Mouse (Mus musculus) midbrain, embryonic 16.5 days (tissue): ENCODE measurements around the gene Pyroxd2. TPM values are rescaled to one million over a fixed set of nuclear protein-coding genes. Genes with fewer than 3 reads are reported as not detected.
"Not testable (repeated sequence)": the region's sequence is repeated elsewhere in the genome, so short reads cannot be mapped to it uniquely, and the experiment has no call there.

Source experiments
- ATAC-seq: fragments of 200-750 bp; cut with Nextera tagmentation; 2 replicates; pipeline ENCODE4 v1.8.0; 2017; ENCODE audit warnings: moderate TSS enrichment
- H3K27ac ChIP-seq: fragments of 300-500 bp; sonication (generic); 2 replicates; pipeline ENCODE4 v1.5.1; 2014; ENCODE audit warnings: mild to moderate bottlenecking, low read length, mixed read lengths
- H3K27me3 ChIP-seq: fragments of 300-500 bp; sonication (generic); 2 replicates; pipeline ENCODE4 v1.6.1; 2014; ENCODE audit warnings: low read depth, low read length, mixed read lengths; ENCODE audit not compliant: control insufficient read depth, insufficient read depth
- H3K36me3 ChIP-seq: fragments of 300-500 bp; sonication (generic); 2 replicates; pipeline ENCODE4 v1.6.1; 2014; ENCODE audit warnings: mild to moderate bottlenecking, low read length, moderate library complexity, mixed read lengths; ENCODE audit not compliant: control insufficient read depth, insufficient read depth
- H3K4me1 ChIP-seq: fragments of 300-500 bp; sonication (generic); 2 replicates; pipeline ENCODE4 v1.6.1; 2014; ENCODE audit warnings: mild to moderate bottlenecking, low read length, mixed read lengths; ENCODE audit not compliant: control insufficient read depth, insufficient read depth
- H3K4me2 ChIP-seq: fragments of 300-500 bp; sonication (generic); 2 replicates; pipeline ENCODE4 v1.6.1; 2014; ENCODE audit warnings: mild to moderate bottlenecking, low read length, mixed read lengths
- H3K4me3 ChIP-seq: fragments of 300-500 bp; sonication (generic); 2 replicates; pipeline ENCODE4 v1.5.1; 2014; ENCODE audit warnings: low read depth, mild to moderate bottlenecking, low read length, moderate library complexity, mixed read lengths
- H3K9ac ChIP-seq: fragments of 300-500 bp; sonication (generic); 2 replicates; pipeline ENCODE4 v1.6.1; 2014; ENCODE audit warnings: low read depth, low read length, mixed read lengths
- H3K9me3 ChIP-seq: fragments of 300-500 bp; sonication (generic); replicated peaks from 2 replicates; pipeline ENCODE4 v1.6.1; 2014; ENCODE audit warnings: mild to moderate bottlenecking, low read length, mixed read lengths; ENCODE audit not compliant: control insufficient read depth, poor library complexity, severe bottlenecking
- WGBS: fragments of 180-500 bp; shearing (Covaris S2); extraction: QIAGEN DNeasy Blood & Tissue Kit; methylation state at CpG from one replicate; pipeline ENCODE4 v1.1.7; 2014; 5-methylcytosine and 5-hydroxymethylcytosine counted together
- polyA plus RNA-seq: library from polyadenylated mRNA; unstranded; fragments of >200 nt; fragmentation: Nextera tagmentation; extraction: Ambion mirVana; gene quantifications from 2 replicates; pipeline ENCODE4 v1.2.1, GENCODE M21; 2015

The Pyroxd2 gene
- 2.3 and 2.8 TPM in 2 replicates for polyA plus RNA-seq

DNA sequence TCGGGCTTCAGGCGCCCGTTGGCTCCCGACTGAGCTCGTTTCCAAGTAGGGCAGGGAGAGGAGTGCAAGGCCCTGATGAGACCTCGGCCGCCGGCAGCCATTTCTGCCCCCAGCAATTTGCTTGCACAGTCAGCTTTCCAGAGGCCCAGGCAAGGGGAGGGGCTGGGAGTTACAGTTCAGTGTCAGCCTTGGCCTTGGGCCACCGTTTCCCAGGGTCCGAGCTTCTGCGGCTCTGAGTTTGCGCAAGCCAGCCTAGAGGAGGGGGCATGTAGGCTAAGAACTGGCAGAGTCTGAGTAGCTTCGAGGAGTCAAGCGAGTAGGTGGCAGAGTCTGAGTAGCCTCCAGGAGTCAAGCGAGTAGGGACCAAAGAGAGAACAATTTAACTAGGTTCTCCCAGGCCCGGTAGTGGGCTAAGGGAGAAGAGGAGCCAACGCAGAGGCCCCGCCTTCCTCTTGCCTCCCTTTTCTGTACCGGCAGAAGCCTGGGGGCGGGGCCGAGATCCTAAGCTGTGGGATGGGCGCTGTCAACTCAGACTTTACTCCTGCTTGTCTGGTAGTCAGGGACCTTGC, at the start of gene Pyroxd2:
Gene Pyroxd2, minus strand, starts transcription at position 413 of the 569 bp plus-strand sequence.
- Histone ChIP-seq H3K4me1 (peaks cover 18% of the 10 kb centered on the region), H3K9me3 (no peaks in the 10 kb centered on the region), H3K27me3 (no peaks in the 10 kb centered on the region), H3K4me3 (peak within 1 kb of the TSS; percentile 35), H3K4me2 (peak within 1 kb of the TSS; percentile 66), H3K9ac (peak within 1 kb of the TSS; percentile 66), H3K27ac (peak within 1 kb of the TSS; percentile 56), H3K36me3 (no peaks in the 10 kb centered on the region)
- 4% methylated on average over 22 of the region's 22 CpGs for WGBS
- ATAC-seq, result peak; percentile 82

DNA sequence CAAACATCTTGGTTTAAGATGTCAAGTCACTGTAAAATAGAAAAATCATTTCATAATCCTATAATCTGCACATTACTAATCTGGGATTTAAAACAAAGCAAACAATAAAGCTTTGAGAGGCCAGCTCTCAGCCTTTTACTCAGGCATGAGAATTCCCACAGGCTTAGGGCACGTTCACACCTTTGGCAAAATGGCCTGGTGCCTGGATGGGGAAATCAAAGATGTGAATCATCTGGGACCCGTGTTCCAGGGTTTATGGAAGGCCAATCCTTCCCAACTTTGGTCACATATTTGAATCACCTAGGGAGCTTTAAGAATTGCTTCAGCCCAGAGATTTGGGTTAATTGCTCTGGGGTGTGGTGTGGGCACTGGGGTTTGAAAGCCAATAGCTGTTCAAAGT, 45.3 kb upstream of the Pyroxd2 start:
- 56% methylated on average over 2 of the region's 2 CpGs for WGBS
- ATAC-seq, result no peak

DNA sequence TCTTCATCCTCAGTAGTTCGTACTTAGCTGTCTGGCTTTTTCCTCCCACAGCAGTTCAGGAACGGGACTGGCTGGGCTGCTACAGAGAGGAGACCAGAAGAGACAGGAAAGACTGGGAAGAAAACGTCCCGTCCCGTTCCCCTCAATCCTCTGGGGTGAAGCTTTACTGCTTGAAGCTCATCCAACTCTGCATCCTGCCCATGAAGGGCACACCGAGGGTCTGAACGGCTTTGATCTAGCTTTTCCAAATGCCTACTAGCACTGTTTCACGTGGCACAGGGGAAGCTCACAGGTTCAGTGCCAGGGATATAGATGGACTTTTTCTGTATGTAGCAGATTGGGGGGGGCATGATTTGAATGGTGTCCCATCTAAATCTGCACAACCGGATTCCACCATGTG, 43.2 kb upstream of the Pyroxd2 start:
- H3K27me3 ChIP-seq, result no peaks in the 10 kb centered on the region
- WGBS, result 31% methylated on average over 9 of the region's 9 CpGs
- H3K36me3 ChIP-seq, result no peaks in the 10 kb centered on the region
- H3K9me3 ChIP-seq, result no peaks in the 10 kb centered on the region
- peak overlapping the region; percentile 47; the same call in 1 of the 2 replicates for H3K4me3 ChIP-seq
- H3K4me2 ChIP-seq, result peak overlapping the region; percentile 93
- peak overlapping the region; percentile 73; the same call in 1 of the 2 replicates for H3K9ac ChIP-seq
- H3K27ac ChIP-seq, result no peak overlapping the region
- no peaks in the 10 kb centered on the region; the same call in 1 of the 2 replicates for H3K4me1 ChIP-seq
- no peak for ATAC-seq

More for the DNA sequence above, 45.3 kb upstream of the Pyroxd2 start:
- H3K27me3 ChIP-seq, result no peaks in the 10 kb centered on the region
- no peak overlapping the region for H3K27ac ChIP-seq
- no peaks in the 10 kb centered on the region for H3K36me3 ChIP-seq
- no peaks in the 10 kb centered on the region for H3K9me3 ChIP-seq
- H3K4me1 ChIP-seq, result no peaks in the 10 kb centered on the region; the same call in 1 of the 2 replicates
- no peak overlapping the region for H3K4me3 ChIP-seq
- H3K4me2 ChIP-seq, result no peak overlapping the region
- no peak overlapping the region for H3K9ac ChIP-seq

DNA sequence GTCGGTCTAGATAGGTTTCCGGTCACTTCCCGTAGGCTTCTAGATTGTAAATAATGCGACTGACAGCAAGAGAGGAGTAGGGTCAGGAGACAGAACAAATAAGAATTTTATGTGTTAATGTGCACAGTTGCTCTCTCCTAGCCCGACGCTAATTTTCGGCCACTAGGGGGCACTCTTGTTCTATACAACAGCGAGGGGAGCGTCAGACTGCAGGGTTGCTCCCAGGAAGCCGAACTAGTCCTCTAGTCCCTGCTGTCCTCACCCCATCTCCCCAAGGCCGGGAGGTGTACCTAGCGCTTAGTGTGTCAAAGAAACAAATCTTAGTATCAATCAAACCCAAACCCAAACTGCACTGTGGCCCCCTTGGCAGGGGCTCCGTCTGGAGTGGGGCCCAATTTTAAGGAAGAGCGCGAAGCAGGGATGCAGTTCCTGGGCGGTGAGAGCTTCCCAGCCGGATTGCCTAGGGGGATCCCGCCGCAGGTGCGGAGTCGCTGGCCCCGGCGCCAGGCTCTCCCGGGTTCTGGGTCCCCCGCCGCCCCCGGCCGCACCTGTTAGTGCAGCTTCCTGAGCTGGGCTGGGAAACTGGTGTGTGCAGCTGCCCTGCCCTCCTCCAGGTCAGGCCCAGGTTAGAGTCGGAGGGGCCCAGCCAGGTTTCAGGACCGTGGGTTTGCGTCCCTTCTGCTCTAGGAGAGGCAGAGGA, 42.5 kb upstream of the Pyroxd2 start:
- Histone ChIP-seq H3K36me3 (no peaks in the 10 kb centered on the region), H3K4me3 (peak overlapping the region; percentile 47), H3K27ac (no peak overlapping the region), H3K4me1 (no peaks in the 10 kb centered on the region; the same call in 1 of the 2 replicates), H3K27me3 (no peaks in the 10 kb centered on the region), H3K9ac (peak overlapping the region; percentile 73), H3K4me2 (peak overlapping the region; percentile 93), H3K9me3 (no peaks in the 10 kb centered on the region)
- peak; percentile 93 for ATAC-seq
- WGBS, result 3% methylated on average over 31 of the region's 31 CpGs

DNA sequence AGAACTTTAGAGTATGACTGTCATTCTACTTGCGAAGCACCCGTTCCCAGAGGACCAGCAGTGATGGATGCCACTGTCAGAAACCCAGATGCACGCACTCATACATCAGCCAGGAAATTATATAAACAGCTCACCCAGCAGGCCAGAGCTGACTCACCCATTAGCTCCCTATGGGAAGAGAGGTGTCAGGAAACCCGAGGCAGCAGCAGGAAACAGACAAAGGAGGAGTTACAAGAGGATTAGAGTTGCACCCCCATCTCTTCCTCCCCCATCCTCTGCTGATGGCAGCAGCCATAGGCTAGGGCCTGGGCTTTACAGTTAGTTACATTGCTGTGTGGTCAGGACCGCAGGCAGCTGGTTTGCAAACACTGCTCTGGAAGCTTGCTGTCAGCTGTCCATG, 35.7 kb upstream of the Pyroxd2 start:
- no peaks in the 10 kb centered on the region for H3K27me3 ChIP-seq
- no peak overlapping the region for H3K9ac ChIP-seq
- no peaks in the 10 kb centered on the region for H3K36me3 ChIP-seq
- H3K4me1 ChIP-seq, result peaks cover 12% of the 10 kb centered on the region
- 53% methylated on average over 5 of the region's 5 CpGs for WGBS
- H3K27ac ChIP-seq, result no peak overlapping the region
- H3K9me3 ChIP-seq, result no peaks in the 10 kb centered on the region
- no peak overlapping the region for H3K4me2 ChIP-seq
- no peak overlapping the region for H3K4me3 ChIP-seq
- no peak for ATAC-seq

DNA sequence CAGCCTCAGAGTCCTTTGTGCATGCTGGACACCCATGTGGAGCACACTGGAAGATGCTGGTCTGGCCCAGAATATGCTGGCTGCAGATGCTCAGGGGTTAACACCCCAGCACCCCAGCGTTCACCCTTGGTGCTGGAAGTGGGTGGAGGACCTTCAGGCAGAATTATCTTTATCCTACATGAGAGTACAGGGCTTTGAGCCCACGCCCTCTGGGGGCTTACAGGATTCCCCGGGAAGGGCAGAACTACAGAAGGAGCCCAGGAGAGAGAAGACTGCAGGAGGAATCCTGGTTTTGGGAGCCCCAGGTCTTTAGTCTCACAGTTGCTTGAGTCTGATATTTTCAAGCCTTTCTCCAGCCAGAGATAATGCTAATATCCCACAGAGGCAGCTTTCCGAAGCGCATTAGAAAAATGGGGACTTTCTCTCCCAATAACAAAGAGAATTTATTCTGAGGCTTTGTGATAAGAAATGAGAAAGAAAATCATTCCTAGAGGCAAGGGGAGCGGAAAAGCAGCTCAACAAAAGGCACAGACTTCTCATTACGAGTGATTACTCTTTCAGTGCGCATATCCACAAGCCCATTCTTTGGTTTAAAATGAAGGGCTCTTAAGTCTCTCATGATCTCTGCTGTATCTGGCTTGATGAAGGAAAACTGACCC, 33.1 kb upstream of the Pyroxd2 start:
- ATAC-seq, result peak; percentile 55
- peak overlapping the region; percentile 42 for H3K9ac ChIP-seq
- 17% methylated on average over 8 of the region's 8 CpGs for WGBS
- no peaks in the 10 kb centered on the region for H3K9me3 ChIP-seq
- peaks cover 12% of the 10 kb centered on the region for H3K4me1 ChIP-seq
- peak overlapping the region; percentile 79 for H3K27ac ChIP-seq
- H3K27me3 ChIP-seq, result no peaks in the 10 kb centered on the region
- no peaks in the 10 kb centered on the region for H3K36me3 ChIP-seq
- H3K4me3 ChIP-seq, result no peak overlapping the region
- H3K4me2 ChIP-seq, result peak overlapping the region; percentile 31

DNA sequence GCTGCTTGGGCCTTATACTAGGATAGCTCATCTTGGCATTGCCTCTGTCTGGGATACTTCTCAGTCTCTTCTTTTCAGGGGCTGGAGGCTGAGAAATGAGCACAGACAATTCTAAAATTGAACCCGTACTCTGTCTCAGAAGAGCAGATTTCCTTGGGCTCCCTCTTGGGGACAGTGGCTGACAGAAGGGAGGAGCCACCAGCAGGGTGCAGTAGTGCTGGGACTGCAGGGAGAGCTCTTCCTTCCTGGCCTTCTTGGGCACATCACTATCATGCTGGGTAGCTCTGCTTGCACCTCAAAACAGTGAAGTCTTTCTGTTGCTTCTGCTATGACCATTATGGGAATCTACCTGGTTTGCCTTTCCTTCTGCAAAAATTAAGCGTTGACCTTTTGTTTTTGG, 32.6 kb upstream of the Pyroxd2 start:
- Histone ChIP-seq H3K27ac (peak overlapping the region; percentile 79), H3K27me3 (no peaks in the 10 kb centered on the region), H3K4me2 (no peak overlapping the region), H3K36me3 (no peaks in the 10 kb centered on the region), H3K4me1 (peaks cover 12% of the 10 kb centered on the region), H3K9ac (no peak overlapping the region), H3K9me3 (no peaks in the 10 kb centered on the region), H3K4me3 (no peak overlapping the region)
- WGBS, result 22% methylated on average over 2 of the region's 2 CpGs
- ATAC-seq, result no peak

DNA sequence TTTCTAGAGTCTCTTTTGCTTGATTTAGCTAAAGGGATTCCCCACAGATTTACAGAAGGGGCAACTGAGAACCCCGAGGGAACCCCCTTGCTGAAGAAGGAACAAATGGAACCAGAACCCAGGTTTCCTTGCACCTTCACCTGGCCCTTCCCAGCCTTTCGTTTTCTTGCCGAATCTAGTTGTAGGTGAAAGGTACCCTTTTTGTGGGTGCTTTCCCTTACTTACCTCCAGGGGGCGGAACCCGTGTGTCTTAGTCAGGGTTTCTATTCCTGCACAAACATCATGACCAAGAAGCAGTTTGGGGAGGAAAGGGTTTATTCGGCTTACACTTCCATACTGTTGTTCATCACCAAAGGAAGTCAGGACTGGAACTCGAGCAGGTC, 27.6 kb upstream of the Pyroxd2 start:
- not testable (repeated sequence) for ATAC-seq, H3K9me3 ChIP-seq, H3K27me3 ChIP-seq, H3K4me1 ChIP-seq, H3K36me3 ChIP-seq
- Histone ChIP-seq H3K4me3 (peak overlapping the region; percentile 63), H3K9ac (peak overlapping the region; percentile 76), H3K4me2 (peak overlapping the region; percentile 80), H3K27ac (peak overlapping the region; percentile 88)
- 63% methylated on average over 7 of the region's 7 CpGs for WGBS
